Mouse (Mus musculus) lung, adult 2 months (tissue): Measurements from ENCODE around the gene Gm44579. TPM values are rescaled to one million over a fixed set of nuclear protein-coding genes. Genes with fewer than 3 reads are reported as not detected.

Experiments
- DNase-seq: peaks from one replicate; pipeline ENCODE4 v3.0.0; 2022
- H3K4me1 ChIP-seq: fragments of 200-500 bp; 2 replicates; pipeline ENCODE4 v1.6.1; 2011; ENCODE audit warnings: low read length; ENCODE audit not compliant: control insufficient read depth, insufficient read depth
- H3K4me3 ChIP-seq: fragments of 200-500 bp; replicated peaks from 2 replicates; pipeline ENCODE3; 2011; ENCODE audit warnings: low read depth, mild to moderate bottlenecking, control low read depth, low read length; ENCODE audit errors: extremely low read depth
- CTCF ChIP-seq: fragments of 200-500 bp; IDR thresholded peaks from 2 replicates; pipeline ENCODE4 v1.5.1; 2011; ENCODE audit warnings: mild to moderate bottlenecking, low read length, control low read depth; ENCODE audit not compliant: insufficient read depth
- POLR2A ChIP-seq: fragments of 200-500 bp; IDR thresholded peaks from 2 replicates; pipeline ENCODE4 v1.6.1; 2011; ENCODE audit warnings: low read depth, mild to moderate bottlenecking, control low read depth, low read length, borderline replicate concordance; ENCODE audit errors: extremely low read depth
- WGBS: fragments of 180-500 bp; shearing (Covaris S2); methylation state at CpG from one replicate; pipeline ENCODE4 v1.1.7; 2018; 5-methylcytosine and 5-hydroxymethylcytosine counted together
- polyA plus RNA-seq: library from polyadenylated mRNA; depleted of rRNA; stranded (reverse); fragments of >200 nt; gene quantifications from 2 replicates; pipeline ENCODE4 v1.2.3, GENCODE M21; 2012

Gm44579 gene
- polyA plus RNA-seq, 1 experiment = not detected

GRCm38 (mm10) chr15:98157253-98157652 lies 63.5 kb downstream of the Gm44579 start:
- 67% methylated on average over 1 of the region's 1 CpGs for WGBS
- Histone ChIP-seq H3K4me3 (no peak overlapping the region), H3K4me1 (no peaks in the 10 kb centered on the region; the same call in none of the 2 replicates)
- no peak for DNase-seq
- TF ChIP-seq POLR2A (no peak), CTCF (no peak)

DNA sequence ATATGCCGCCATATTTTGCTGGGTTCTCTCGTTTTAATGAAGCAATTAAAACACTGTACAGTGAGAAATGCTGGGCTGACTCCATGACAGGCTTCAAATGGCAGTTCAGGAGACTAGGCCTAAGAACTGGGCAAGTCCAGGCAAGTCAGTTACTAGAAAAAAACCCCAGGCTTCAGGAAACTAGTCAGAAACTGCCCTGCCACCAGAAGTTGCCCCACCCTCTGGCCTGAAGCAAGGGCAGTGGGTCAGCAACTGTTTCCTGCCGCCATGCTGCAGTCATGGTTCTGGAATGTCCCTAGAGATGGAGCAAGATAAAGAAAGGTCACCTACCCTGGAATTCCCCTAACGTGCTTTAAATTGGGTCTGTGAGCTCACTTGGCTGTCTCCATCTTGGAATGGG lies 64.8 kb downstream of the Gm44579 start:
- TF ChIP-seq CTCF (no peak), POLR2A (no peak)
- H3K4me1 ChIP-seq = no peaks in the 10 kb centered on the region; the same call in 1 of the 2 replicates
- no peak for DNase-seq
- 48% methylated on average over 4 of the region's 4 CpGs for WGBS
- H3K4me3 ChIP-seq = no peak overlapping the region

GRCm38 (mm10) chr15:98155272-98155671 lies 65.5 kb downstream of the Gm44579 start:
- 79% methylated on average over 5 of the region's 5 CpGs for WGBS
- Histone ChIP-seq H3K4me1 (no peaks in the 10 kb centered on the region; the same call in 1 of the 2 replicates), H3K4me3 (no peak overlapping the region)
- TF ChIP-seq CTCF (no peak), POLR2A (no peak)
- DNase-seq = no peak

DNA sequence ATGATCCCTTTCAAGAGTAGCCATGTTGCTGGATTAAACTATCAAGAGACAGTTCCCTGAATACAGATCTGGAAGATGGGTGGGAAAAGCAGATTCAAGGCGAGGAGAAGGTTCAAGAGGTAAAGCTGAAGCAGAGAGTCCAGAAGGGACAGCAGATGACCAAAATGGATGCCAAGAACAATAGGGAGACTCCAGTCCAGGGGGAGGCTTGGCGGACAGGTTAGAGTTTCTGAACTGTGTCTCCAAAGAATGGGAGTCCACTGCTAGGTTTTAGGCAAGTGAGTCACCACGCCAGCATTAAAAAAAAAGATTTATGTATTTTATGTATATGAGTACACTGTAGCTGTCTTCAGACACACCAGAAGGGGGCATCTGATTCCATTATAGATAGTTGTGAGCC lies 66.1 kb downstream of the Gm44579 start:
- 78% methylated on average over 3 of the region's 3 CpGs for WGBS
- no peak for DNase-seq
- no peak overlapping the region for H3K4me3 ChIP-seq
- no peaks in the 10 kb centered on the region; the same call in 1 of the 2 replicates for H3K4me1 ChIP-seq
- TF ChIP-seq CTCF (no peak), POLR2A (no peak)

- Histone ChIP-seq H3K4me1 (no peaks in the 10 kb centered on the region; the same call in 1 of the 2 replicates), H3K4me3 (no peak overlapping the region)
- TF ChIP-seq CTCF = no peak
- no peak for TF ChIP-seq POLR2A
- 66% methylated on average over 4 of the region's 4 CpGs for WGBS
- no peak for DNase-seq
Measured at GRCm38 (mm10) chr15:98154146-98154545, 66.6 kb downstream of the Gm44579 start.

DNA sequence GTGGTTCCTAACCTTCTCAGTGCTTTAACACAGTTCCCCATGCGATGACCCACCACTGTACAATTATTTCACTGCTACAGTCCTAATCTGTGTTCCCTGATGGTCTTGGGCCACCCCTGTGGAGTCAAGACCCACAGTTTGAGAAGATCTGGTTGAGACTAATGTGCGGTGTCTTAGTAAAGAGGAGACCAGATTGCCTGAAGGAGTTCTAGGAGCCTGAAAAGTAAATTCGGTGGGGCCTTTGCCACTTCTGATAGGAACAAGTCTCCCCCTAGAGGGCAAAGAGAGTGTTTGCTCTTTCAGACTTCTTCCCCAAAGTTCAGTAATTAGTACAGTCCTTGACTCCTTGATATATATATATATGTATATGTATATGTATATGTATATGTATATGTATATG lies 67.2 kb downstream of the Gm44579 start:
- TF ChIP-seq POLR2A (no peak), CTCF (peak; percentile 30; the same call in 1 of the 2 replicates)
- no peaks in the 10 kb centered on the region; the same call in 1 of the 2 replicates for H3K4me1 ChIP-seq
- 33% methylated on average over 3 of the region's 3 CpGs for WGBS
- no peak overlapping the region for H3K4me3 ChIP-seq
- DNase-seq = no peak

GRCm38 (mm10) chr15:98152916-98153315 lies 67.9 kb downstream of the Gm44579 start:
- H3K4me3 ChIP-seq = no peak overlapping the region
- no peaks in the 10 kb centered on the region; the same call in 1 of the 2 replicates for H3K4me1 ChIP-seq
- TF ChIP-seq CTCF = no peak
- no peak for TF ChIP-seq POLR2A
- 71% methylated on average over 7 of the region's 7 CpGs for WGBS
- DNase-seq = no peak

DNA sequence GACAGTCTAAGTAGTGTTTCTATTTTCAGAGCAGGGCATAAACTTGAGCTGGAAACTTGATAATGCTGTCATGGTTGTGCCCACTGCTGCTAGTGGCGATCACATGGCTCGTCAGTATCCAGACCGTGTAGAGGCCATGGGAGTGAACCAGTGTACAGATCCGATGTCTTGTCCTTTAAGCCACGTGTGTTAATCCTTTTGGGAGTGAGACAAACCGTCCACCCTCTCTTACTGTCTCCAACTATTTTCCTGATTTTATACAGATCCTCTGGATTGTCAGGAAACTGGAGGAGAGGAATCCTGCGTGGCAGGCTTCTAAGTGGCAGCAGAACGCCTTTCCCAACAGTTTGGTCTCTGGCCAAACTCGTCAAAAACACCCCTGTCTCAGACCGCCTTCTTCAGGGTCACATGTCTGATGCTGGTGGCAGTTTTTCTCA lies 71.6 kb downstream of the Gm44579 start:
- 48% methylated on average over 10 of the region's 10 CpGs for WGBS
- peaks cover 8% of the 10 kb centered on the region for H3K4me1 ChIP-seq
- no peak for DNase-seq
- H3K4me3 ChIP-seq = no peak overlapping the region
- TF ChIP-seq POLR2A (no peak), CTCF (no peak)

- no peak for DNase-seq
- no peak overlapping the region for H3K4me3 ChIP-seq
- WGBS = 61% methylated on average over 3 of the region's 3 CpGs
- peaks cover 8% of the 10 kb centered on the region for H3K4me1 ChIP-seq
- TF ChIP-seq CTCF (no peak), POLR2A (no peak)
Measured at GRCm38 (mm10) chr15:98148356-98148755, 72.4 kb downstream of the Gm44579 start.

DNA sequence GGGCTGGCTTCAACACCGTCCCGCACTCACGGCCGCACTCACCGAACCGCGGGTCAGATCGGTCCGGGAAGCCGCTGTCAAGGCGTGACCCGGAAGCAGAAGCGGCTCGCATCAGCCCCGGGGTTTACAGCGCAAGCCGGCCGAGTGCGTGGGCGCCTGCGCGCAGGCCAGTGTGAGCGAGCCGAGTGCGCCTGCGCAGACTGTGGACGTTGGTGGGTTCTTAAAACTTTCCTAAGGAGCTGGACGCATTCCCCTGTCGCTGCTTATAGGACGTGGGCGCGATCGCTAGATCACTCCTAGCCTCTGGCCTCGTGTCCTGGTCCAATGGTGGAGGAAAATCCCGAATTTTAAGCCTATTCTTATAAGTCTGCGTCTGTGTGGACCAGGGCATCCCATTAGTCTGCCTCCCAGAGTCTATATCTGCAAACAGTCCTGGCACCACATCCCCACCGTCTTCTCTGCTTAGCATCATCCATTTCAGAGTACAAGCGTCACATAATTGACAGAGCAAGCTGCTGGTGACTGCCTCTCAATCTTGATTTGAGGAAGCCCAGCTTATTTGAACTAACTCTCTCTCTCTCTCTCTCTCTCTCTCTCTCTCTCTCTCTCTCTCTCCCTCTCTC lies 75.1 kb downstream of the Gm44579 start:
- H3K4me3 ChIP-seq = peak overlapping the region; percentile 76
- TF ChIP-seq CTCF = no peak
- TF ChIP-seq POLR2A = peak; percentile 76; the same call in 1 of the 2 replicates
- peak; percentile 86 for DNase-seq
- WGBS = 1% methylated on average over 38 of the region's 38 CpGs
- H3K4me1 ChIP-seq = peaks cover 8% of the 10 kb centered on the region
